Mouse (Mus musculus) retina, postnatal 7 days (tissue): ENCODE data around the gene Idi2.
"Not testable (repeated sequence)": the region's sequence is repeated elsewhere in the genome, so short reads cannot be mapped to it uniquely, and the experiment has no call there.

Experiments used
- DNase-seq: peaks from one replicate; pipeline ENCODE4 v3.0.0-alpha.2; 2012; ENCODE audit warnings: low read depth, low spot score

The Idi2 gene

GRCm38 (mm10) chr13:8952563-8952962, at the start of gene Idi2:
TSS of gene Idi2 (plus strand) at chr13:8952863.
- DNase-seq = not testable (repeated sequence)

- not testable (repeated sequence) for DNase-seq
Observed at GRCm38 (mm10) chr13:8905986-8906385, 46.7 kb upstream of the Idi2 start.

GRCm38 (mm10) chr13:8913890-8914289, 38.8 kb upstream of the Idi2 start:
- not testable (repeated sequence) for DNase-seq

GRCm38 (mm10) chr13:8933499-8933898, 19.2 kb upstream of the Idi2 start:
- no peak for DNase-seq

- not testable (repeated sequence) for DNase-seq
Observed at GRCm38 (mm10) chr13:8937611-8938140, 15.0 kb upstream of the Idi2 start.

GRCm38 (mm10) chr13:8941110-8941509, 11.6 kb upstream of the Idi2 start:
- DNase-seq = not testable (repeated sequence)

GRCm38 (mm10) chr13:8941701-8942100, 11.0 kb upstream of the Idi2 start:
- DNase-seq = not testable (repeated sequence)

- not testable (repeated sequence) for DNase-seq
Observed at GRCm38 (mm10) chr13:8943828-8944227, 8.8 kb upstream of the Idi2 start.

GRCm38 (mm10) chr13:8948131-8948530, 4.5 kb upstream of the Idi2 start, which contains the start of gene Gm9745:
TSS of gene Gm9745 (minus strand) at chr13:8948231.
- not testable (repeated sequence) for DNase-seq

- not testable (repeated sequence) for DNase-seq
Observed at GRCm38 (mm10) chr13:8955127-8955526, 2.5 kb downstream of the Idi2 start.

- DNase-seq = not testable (repeated sequence)
Observed at GRCm38 (mm10) chr13:8956873-8957272, 4.2 kb downstream of the Idi2 start.

- not testable (repeated sequence) for DNase-seq
Observed at GRCm38 (mm10) chr13:8959058-8959457, 6.4 kb downstream of the Idi2 start.

- not testable (repeated sequence) for DNase-seq
Observed at GRCm38 (mm10) chr13:8959554-8959953, 6.9 kb downstream of the Idi2 start.

GRCm38 (mm10) chr13:8961128-8961888, 8.6 kb downstream of the Idi2 start:
- DNase-seq = not testable (repeated sequence)

- not testable (repeated sequence) for DNase-seq
Observed at GRCm38 (mm10) chr13:8962266-8962665, 9.6 kb downstream of the Idi2 start.

GRCm38 (mm10) chr13:8965224-8965623, 12.6 kb downstream of the Idi2 start:
- DNase-seq = no peak

GRCm38 (mm10) chr13:8967742-8968141, 15.1 kb downstream of the Idi2 start:
- DNase-seq = no peak

GRCm38 (mm10) chr13:8972369-8972768, 19.7 kb downstream of the Idi2 start:
- DNase-seq = no peak

GRCm38 (mm10) chr13:8972972-8973371, 20.3 kb downstream of the Idi2 start:
- DNase-seq = no peak

GRCm38 (mm10) chr13:8992231-8992630, 39.6 kb downstream of the Idi2 start:
- no peak for DNase-seq

GRCm38 (mm10) chr13:8995159-8995989, 42.7 kb downstream of the Idi2 start:
- DNase-seq = peak; percentile 6
